Mouse (Mus musculus): ENCODE data around the gene Olfr288.

DNA sequence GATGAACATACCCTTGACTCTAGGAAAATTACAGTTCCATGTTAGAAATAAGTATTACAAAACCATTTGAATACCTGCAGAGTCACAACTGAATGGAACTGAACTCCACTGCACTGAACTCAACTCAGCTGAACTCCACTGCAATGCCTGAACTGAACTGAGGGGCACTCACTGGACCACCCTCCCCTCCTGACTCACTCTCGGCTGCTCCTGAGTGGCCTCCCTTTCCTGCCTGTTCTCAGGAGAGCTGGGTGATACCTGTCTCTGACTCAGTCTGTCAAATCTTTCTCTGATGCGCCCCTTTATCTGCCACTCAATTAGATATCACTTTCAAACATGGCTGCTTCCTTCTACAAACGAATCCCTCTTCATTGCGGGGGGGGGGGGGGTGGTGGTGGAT lies 41.2 kb downstream of the Olfr288 start:
- TF ChIP-seq CTCF (IDR thresholded peaks at IDR 0.05; ENCODE audit: low read depth) (no peak), EP300 (IDR thresholded peaks at IDR 0.05; ENCODE audit: low read depth) (no peak)
